Mouse (Mus musculus) neural tube, embryonic 13.5 days (tissue): ENCODE results near the gene Mettl6. TPM values are rescaled to one million over a fixed set of nuclear protein-coding genes. Genes with fewer than 3 reads are reported as not detected.

Source experiments
- ATAC-seq: fragments of 200-750 bp; cut with Nextera tagmentation; 2 replicates; pipeline ENCODE4 v1.8.0; 2017; ENCODE audit warnings: low read depth, mild to moderate bottlenecking, moderate TSS enrichment, moderate library complexity
- H3K27ac ChIP-seq: fragments of 300-500 bp; sonication (generic); replicated peaks from 2 replicates; pipeline ENCODE4 v1.5.1; 2015; ENCODE audit warnings: moderate library complexity, mild to moderate bottlenecking, inconsistent platforms
- H3K27me3 ChIP-seq: fragments of 300-500 bp; sonication (generic); 2 replicates; pipeline ENCODE4 v1.6.1; 2015; ENCODE audit warnings: mild to moderate bottlenecking, inconsistent platforms
- H3K36me3 ChIP-seq: fragments of 300-500 bp; sonication (generic); 2 replicates; pipeline ENCODE4 v1.6.1; 2015; ENCODE audit warnings: mild to moderate bottlenecking, inconsistent platforms
- H3K4me1 ChIP-seq: fragments of 300-500 bp; sonication (generic); replicated peaks from 2 replicates; pipeline ENCODE4 v1.6.1; 2015; ENCODE audit warnings: inconsistent platforms
- H3K4me2 ChIP-seq: fragments of 300-500 bp; sonication (generic); 2 replicates; pipeline ENCODE4 v1.6.1; 2015; ENCODE audit warnings: inconsistent platforms, mild to moderate bottlenecking, moderate library complexity
- H3K4me3 ChIP-seq: fragments of 300-500 bp; sonication (generic); 2 replicates; pipeline ENCODE4 v1.5.1; 2015; ENCODE audit warnings: mild to moderate bottlenecking, inconsistent platforms
- H3K9ac ChIP-seq: fragments of 300-500 bp; sonication (generic); 2 replicates; pipeline ENCODE4 v1.6.1; 2015; ENCODE audit warnings: moderate library complexity, mild to moderate bottlenecking, inconsistent platforms
- H3K9me3 ChIP-seq: fragments of 300-500 bp; sonication (generic); 2 replicates; pipeline ENCODE4 v1.6.1; 2016; ENCODE audit warnings: inconsistent platforms
- WGBS: fragments of 180-500 bp; shearing (Covaris S2); methylation state at CpG from one replicate; pipeline ENCODE4 v1.1.7; 2015; 5-methylcytosine and 5-hydroxymethylcytosine counted together
- polyA plus RNA-seq: library from polyadenylated mRNA; unstranded; fragments of >200 nt; fragmentation: Nextera tagmentation; extraction: Ambion mirVana; gene quantifications from 2 replicates; pipeline ENCODE4 v1.2.1, GENCODE M21; 2015

The Mettl6 gene
- polyA plus RNA-seq = 49.1 and 56.3 TPM in 2 replicates

DNA sequence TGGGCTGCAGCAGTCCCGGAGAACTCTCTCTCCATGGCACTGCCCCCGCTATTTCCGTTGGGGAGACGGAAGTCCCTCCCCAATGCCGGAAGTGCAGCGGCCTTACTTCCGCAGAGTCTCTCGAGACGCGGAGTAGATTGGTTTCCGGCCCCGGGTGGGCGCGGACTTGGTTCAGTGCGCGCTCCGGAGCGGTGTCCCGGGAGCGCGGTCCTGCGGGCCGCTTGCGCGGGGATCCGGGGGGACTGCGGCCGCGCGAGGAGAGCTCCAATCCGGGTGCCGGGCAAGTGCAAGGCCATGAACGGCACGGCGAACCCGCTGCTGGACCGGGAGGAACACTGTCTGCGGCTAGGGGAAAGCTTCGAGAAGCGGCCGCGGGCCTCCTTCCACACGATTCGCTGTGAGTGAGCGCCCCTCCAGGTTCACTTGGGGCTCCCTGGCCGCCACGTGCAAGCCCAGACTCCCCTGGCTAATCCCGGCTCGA, at the start of gene Mettl6:
Gene Mettl6 (minus strand): TSS at position 66 of the 481 bp plus-strand sequence.
- H3K4me2 ChIP-seq = peak within 1 kb of the TSS; percentile 95
- H3K36me3 ChIP-seq = peaks cover 39% of the 10 kb centered on the region
- WGBS = under 1% methylated on average over 49 of the region's 49 CpGs
- peak; percentile 97 for ATAC-seq
- H3K27me3 ChIP-seq = no peaks in the 10 kb centered on the region
- H3K27ac ChIP-seq = peak within 1 kb of the TSS; percentile 85
- H3K4me3 ChIP-seq = peak within 1 kb of the TSS; percentile 67
- H3K9me3 ChIP-seq = no peaks in the 10 kb centered on the region
- H3K4me1 ChIP-seq = peaks cover 41% of the 10 kb centered on the region
- peak within 1 kb of the TSS; percentile 85 for H3K9ac ChIP-seq

DNA sequence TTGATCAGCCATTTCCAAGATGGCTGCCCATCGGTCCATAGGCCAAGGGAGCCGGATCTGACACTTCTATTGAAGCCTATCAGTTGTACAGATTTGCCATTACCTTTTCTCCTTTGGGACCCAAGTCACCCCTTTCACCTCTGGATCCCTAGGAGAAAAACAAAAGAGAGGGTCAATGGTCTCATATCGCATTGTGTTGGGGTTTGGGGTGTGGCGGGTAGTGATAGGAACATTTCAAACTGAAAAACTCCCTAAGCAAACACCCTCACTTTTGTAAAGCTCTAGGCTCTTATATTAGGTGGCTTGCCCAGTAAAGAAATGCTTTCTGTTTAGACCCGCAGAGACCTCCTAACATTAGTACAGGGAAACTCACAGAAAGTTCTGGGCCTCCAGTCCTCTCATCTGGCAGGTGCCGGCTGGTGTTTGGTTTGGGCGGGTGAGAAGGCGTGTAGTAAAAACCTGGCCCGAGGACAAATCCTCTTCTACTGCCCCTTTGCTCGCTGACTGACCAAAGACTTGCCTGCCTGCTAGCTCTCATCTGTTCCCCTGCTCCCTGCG, 49.1 kb upstream of the Mettl6 start:
- WGBS = 85% methylated on average over 11 of the region's 11 CpGs
- Histone ChIP-seq H3K4me2 (no peak overlapping the region), H3K4me3 (no peak overlapping the region), H3K27ac (no peak overlapping the region), H3K9me3 (no peaks in the 10 kb centered on the region), H3K36me3 (no peaks in the 10 kb centered on the region), H3K9ac (no peak overlapping the region), H3K27me3 (no peaks in the 10 kb centered on the region), H3K4me1 (no peaks in the 10 kb centered on the region)
- no peak for ATAC-seq

DNA sequence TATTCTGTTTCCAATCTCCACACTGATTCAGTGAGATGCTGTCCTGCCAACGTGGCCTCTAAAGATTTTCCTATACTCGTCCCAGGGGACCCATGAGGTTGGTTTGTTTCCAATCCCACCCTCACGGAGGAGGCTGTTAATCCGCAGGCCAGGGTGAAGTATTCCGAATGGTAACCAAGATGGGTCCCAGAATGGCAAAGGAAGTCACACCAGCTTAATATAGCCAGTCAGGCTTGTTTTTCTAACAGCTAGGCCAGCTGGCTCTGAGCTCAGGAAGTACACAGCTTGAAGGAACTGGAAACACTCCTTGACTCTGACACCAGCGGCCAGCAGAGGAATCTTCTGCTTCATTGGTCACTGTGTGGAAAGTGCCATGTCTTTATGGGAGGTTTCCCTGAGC, 42.5 kb upstream of the Mettl6 start:
- no peaks in the 10 kb centered on the region for H3K27me3 ChIP-seq
- no peaks in the 10 kb centered on the region for H3K4me1 ChIP-seq
- no peaks in the 10 kb centered on the region for H3K36me3 ChIP-seq
- WGBS = 73% methylated on average over 6 of the region's 6 CpGs
- H3K9ac ChIP-seq = no peak overlapping the region
- ATAC-seq = no peak
- no peak overlapping the region for H3K27ac ChIP-seq
- no peak overlapping the region for H3K4me3 ChIP-seq
- no peak overlapping the region for H3K4me2 ChIP-seq
- no peaks in the 10 kb centered on the region for H3K9me3 ChIP-seq

DNA sequence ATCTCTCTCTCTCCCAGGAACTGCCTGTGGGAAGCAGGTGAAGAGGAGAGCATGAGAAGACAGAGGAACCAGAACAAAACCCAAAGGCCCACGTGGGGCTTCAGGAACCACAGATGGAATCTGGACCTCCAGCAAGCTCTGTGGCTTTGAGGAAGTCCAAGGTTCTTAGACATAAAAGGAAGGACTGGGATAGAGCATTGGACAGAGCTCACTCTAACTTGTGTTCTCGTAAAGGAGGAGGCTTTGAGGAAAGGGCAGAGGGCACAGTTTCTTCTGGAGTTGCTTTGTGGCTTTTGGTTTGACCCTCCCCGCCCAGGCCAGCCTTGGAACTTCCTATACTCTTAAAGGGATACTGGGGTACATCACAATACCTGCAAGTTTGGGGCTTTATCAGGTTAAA, 37.8 kb upstream of the Mettl6 start:
- no peak for ATAC-seq
- Histone ChIP-seq H3K9ac (no peak overlapping the region), H3K4me3 (no peak overlapping the region), H3K27me3 (no peaks in the 10 kb centered on the region), H3K9me3 (no peaks in the 10 kb centered on the region), H3K4me1 (no peaks in the 10 kb centered on the region), H3K4me2 (no peak overlapping the region), H3K27ac (no peak overlapping the region), H3K36me3 (no peaks in the 10 kb centered on the region)
- WGBS = 69% methylated on average over 3 of the region's 3 CpGs

DNA sequence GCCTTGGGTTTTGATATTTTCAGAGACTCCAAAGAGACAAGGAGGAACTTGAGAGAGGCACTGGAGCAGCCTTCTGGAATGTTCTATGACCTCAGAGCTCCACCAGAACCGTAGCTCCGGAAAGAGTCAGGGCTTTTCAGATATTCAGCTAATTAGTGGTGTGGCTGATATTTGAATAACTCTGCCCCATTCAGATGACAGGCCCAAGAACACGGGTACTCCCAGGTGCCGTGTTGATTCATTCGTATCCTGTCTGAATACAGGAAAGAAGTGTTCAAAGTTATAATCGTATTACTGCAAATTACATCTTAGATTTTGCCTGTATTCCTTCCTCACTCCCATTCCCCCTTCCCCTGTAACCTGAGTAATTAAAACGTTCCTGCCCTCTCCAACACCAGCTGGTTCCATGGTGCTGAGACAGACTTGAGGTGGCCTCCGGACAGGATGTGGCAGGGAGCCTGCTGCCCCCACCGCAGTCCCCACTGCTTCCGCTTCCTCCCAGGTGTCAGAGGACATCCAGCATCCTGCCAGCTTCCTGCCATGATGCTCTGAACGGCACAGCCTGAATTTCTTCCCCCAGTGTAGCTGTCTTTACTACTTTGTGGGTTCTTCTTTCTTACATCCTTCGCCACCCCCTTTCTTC, 36.8 kb upstream of the Mettl6 start:
- Histone ChIP-seq H3K9me3 (no peaks in the 10 kb centered on the region), H3K36me3 (no peaks in the 10 kb centered on the region), H3K9ac (no peak overlapping the region), H3K27me3 (no peaks in the 10 kb centered on the region), H3K27ac (no peak overlapping the region), H3K4me1 (no peaks in the 10 kb centered on the region), H3K4me3 (no peak overlapping the region), H3K4me2 (no peak overlapping the region)
- no peak for ATAC-seq
- 83% methylated on average over 12 of the region's 12 CpGs for WGBS

DNA sequence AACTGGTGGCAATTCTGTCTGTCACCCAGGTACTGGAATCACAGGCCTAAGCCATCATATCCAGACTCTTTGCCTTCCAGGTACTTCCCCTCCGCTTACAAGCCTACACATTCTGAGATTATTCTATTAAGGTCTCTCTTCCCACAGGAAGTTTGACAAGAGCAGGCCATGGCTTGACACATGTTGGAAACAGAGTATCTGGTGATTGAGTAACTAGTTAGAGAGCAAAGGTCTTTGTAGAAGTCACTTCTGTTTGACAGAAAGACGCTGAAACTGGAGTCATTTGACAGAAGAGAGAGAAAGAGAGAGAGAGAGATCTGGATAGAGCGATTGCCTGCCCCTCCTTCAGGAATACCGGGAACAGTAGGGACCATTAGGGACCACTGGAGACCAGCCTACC, 36.0 kb upstream of the Mettl6 start:
- WGBS = 87% methylated on average over 4 of the region's 4 CpGs
- H3K9me3 ChIP-seq = no peaks in the 10 kb centered on the region
- no peaks in the 10 kb centered on the region for H3K27me3 ChIP-seq
- H3K27ac ChIP-seq = no peak overlapping the region
- H3K9ac ChIP-seq = no peak overlapping the region
- no peak for ATAC-seq
- H3K36me3 ChIP-seq = no peaks in the 10 kb centered on the region
- H3K4me1 ChIP-seq = no peaks in the 10 kb centered on the region
- H3K4me3 ChIP-seq = no peak overlapping the region
- H3K4me2 ChIP-seq = no peak overlapping the region

DNA sequence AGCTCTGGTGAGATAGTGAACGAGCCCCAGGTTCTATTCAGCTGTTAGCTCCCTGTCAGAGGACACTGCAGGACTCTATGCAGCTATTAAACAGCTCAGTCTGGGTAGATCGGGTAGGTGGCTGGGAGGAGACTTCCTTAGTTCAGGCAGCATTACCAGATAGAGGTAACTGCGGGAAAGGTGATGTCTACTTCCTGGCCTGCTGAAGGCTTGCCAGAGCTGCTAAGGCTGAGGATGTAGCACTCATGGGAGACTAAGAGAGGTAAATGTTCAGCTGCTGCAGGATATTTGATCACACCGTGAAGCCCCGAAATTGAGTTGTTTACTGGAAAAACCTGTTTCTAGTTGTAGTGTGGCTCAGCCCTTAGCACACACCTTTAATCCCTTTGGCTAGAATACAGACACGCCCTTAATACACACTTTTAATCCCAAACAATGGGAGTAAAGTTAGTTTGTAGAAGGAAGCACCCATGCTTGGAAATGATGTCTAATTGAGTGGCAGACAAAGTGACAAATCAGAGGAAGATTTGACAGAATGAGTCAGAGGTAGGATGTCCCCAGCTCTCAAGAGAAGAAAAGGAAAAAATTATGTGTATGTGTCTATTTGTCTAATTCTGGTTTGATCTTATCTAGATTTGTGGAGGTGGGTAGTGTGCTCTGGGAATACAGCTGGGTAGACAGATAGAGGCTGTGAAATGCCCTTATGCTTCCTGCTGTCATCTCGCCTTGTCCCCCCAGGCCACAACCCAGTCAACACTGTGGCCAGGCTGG, 30.4 kb upstream of the Mettl6 start:
- WGBS = 80% methylated on average over 7 of the region's 7 CpGs

DNA sequence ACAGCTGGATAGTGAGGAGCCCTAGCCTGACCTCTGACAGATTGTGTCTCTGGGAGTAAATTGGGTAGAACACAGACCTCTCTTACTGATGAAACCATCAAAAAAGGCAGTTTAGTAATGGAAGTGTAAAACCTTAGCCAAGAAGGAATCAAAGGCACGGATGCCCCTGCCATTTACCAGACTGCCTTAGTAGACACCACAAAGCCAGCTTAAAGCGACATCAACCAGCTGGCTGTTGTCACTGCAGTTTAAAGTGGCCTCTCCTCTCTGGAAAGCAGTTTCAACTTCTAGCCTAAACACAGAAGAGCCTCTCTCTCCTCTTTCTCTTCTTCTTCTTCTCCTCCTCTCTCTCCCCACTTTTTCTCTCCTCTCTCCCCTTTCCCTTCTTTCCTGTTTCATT, 26.5 kb upstream of the Mettl6 start:
- Histone ChIP-seq H3K4me2 (no peak overlapping the region), H3K27me3 (no peaks in the 10 kb centered on the region), H3K9me3 (no peaks in the 10 kb centered on the region), H3K4me3 (no peak overlapping the region), H3K9ac (no peak overlapping the region), H3K27ac (no peak overlapping the region), H3K4me1 (no peaks in the 10 kb centered on the region), H3K36me3 (no peaks in the 10 kb centered on the region)
- 85% methylated on average over 2 of the region's 2 CpGs for WGBS
- no peak for ATAC-seq

More for the DNA sequence above, 30.4 kb upstream of the Mettl6 start:
- no peak overlapping the region for H3K27ac ChIP-seq
- no peaks in the 10 kb centered on the region for H3K9me3 ChIP-seq
- H3K4me1 ChIP-seq = no peaks in the 10 kb centered on the region
- H3K9ac ChIP-seq = no peak overlapping the region
- ATAC-seq = no peak
- no peak overlapping the region for H3K4me3 ChIP-seq
- H3K36me3 ChIP-seq = no peaks in the 10 kb centered on the region
- H3K27me3 ChIP-seq = no peaks in the 10 kb centered on the region
- H3K4me2 ChIP-seq = no peak overlapping the region

DNA sequence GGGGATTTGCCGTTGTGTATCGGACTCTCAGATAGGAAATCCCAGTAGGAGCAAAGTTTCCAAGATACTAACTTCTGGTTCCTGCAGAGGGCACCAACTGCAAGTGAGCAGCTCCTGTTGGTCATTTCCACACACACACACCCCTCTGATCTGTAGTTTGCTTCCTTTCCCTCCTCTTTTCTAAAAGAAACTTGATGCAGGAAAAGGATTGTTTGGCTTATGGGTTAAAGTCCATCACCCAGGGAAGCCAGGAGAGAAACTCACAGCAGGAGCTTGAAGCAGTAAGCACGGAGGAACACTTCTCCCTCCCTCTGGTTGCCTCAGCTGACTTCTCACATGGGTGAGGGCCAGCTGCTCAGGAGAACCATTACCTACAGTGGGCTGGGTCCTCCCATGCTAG, 24.3 kb upstream of the Mettl6 start:
- H3K27me3 ChIP-seq = no peaks in the 10 kb centered on the region
- H3K27ac ChIP-seq = no peak overlapping the region
- ATAC-seq = no peak
- no peaks in the 10 kb centered on the region for H3K4me1 ChIP-seq
- H3K9ac ChIP-seq = no peak overlapping the region
- no peaks in the 10 kb centered on the region for H3K36me3 ChIP-seq
- H3K9me3 ChIP-seq = peaks cover 7% of the 10 kb centered on the region; the same call in 1 of the 2 replicates
- WGBS = 68% methylated on average over 3 of the region's 3 CpGs
- H3K4me2 ChIP-seq = no peak overlapping the region
- H3K4me3 ChIP-seq = no peak overlapping the region

DNA sequence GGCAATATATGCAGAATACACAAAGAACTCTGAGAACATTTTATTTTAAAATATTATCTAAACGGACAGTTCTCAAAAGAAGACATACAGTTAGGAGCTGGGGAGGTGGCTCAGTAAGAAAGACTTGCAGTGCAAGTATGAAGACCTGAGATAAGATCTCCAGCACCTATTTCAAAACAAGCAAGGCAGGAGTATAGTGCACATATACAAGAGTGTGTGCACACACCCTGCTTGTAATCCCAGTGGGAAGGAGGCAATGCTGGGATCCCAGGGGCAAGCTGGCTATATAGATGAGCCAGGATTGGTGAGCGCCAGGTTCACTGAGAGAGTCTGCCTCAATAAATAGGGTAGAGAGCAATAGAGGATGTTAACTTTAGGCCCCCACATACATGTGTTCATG, 21.1 kb upstream of the Mettl6 start:
- ATAC-seq = no peak
- 89% methylated on average over 2 of the region's 2 CpGs for WGBS
- Histone ChIP-seq H3K27me3 (no peaks in the 10 kb centered on the region), H3K4me3 (no peak overlapping the region), H3K4me1 (no peaks in the 10 kb centered on the region), H3K4me2 (no peak overlapping the region), H3K36me3 (peaks cover 8% of the 10 kb centered on the region; the same call in 1 of the 2 replicates), H3K27ac (no peak overlapping the region), H3K9me3 (peaks cover 7% of the 10 kb centered on the region; the same call in 1 of the 2 replicates), H3K9ac (no peak overlapping the region)

DNA sequence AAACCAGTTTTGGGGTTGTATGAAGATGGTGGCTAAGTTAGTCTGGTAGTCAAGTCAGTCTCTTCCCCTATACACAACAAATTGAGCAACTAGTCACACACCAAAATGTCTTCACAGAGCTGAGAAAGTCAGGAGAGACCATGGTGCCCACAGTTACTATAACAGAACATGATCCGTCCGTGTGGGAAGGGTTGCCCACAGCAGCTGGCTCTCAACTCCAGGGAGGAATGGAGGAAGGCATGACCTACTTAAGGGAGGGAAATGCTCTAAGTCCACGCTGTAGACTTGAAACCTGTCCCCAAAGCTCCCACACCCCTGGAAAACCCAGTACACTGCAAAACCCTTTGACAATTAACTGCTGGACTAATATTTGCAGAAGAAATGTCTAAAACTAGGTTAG, 15.5 kb upstream of the Mettl6 start:
- H3K4me2 ChIP-seq = no peak overlapping the region
- no peaks in the 10 kb centered on the region for H3K4me1 ChIP-seq
- no peak for ATAC-seq
- 95% methylated on average over 3 of the region's 3 CpGs for WGBS
- peaks cover 7% of the 10 kb centered on the region; the same call in 1 of the 2 replicates for H3K9me3 ChIP-seq
- H3K36me3 ChIP-seq = peaks cover 57% of the 10 kb centered on the region
- no peak overlapping the region for H3K4me3 ChIP-seq
- no peaks in the 10 kb centered on the region for H3K27me3 ChIP-seq
- H3K27ac ChIP-seq = no peak overlapping the region
- H3K9ac ChIP-seq = no peak overlapping the region

DNA sequence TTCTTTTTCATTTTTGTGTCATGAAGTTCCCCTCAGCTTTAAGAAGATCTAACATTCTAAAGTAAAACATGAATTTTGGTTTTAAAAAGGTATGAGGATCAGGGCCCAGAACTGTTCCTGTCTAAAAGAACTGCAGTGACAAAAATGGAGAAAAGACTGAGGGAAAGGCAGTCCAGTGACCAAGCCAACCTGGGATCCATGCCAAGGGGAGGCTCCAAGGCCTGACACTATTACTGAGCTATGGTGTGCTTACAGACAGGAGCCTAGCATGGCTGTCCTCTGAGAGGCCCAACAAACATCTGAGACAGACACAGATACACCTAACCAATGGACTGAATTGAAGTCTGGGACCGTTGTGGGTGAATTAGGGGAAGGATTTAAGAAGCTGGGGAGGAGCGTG, 15.1 kb upstream of the Mettl6 start:
- Histone ChIP-seq H3K36me3 (peaks cover 61% of the 10 kb centered on the region), H3K4me3 (no peak overlapping the region), H3K9me3 (peaks cover 6% of the 10 kb centered on the region; the same call in 1 of the 2 replicates), H3K4me1 (no peaks in the 10 kb centered on the region), H3K27me3 (no peaks in the 10 kb centered on the region), H3K4me2 (no peak overlapping the region), H3K27ac (no peak overlapping the region), H3K9ac (no peak overlapping the region)
- 96% methylated on average over 2 of the region's 2 CpGs for WGBS
- ATAC-seq = no peak
